ENCODE assay signal across 22 mouse cellular contexts in the genomic region with DNA sequence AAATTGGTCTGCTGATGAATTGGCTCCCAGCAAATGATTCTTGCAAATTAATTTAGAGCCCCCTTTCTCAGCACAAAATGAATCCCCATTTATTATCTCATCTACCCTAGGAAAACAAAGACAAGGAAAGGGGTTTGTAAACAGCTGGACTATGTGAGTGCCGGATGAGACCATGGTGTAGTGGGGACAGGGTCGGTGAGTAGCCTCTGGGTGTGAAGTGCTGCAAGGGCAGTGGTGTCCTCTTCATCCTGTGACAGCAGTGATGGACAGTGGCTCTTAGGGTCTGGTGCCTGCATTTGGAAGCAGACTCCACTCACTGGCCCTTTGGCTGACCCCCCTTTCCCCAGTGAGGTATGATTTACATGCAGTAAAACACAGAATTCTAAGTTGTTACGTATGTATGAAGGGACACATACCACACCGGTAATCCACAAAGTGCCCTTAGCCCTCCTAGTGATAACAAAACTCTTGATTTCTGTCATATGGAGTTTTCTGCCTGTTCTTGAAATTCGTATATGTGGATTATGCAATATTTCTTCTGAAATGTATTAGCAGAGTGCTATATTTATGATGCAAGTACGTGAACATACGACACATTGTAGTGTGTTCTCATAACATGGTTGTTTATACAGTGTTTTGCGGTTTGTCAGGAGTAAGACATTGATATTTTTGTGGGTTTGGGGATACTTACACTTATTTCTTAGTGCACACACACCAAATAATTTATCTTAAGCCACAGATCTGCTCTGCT. TPM values are rescaled to one million over a fixed set of nuclear protein-coding genes. Genes with fewer than 3 reads are reported as not detected.
DNase-seq lines count a peak whose midpoint lies in the region; ATAC-seq lines count a peak whose summit lies in the region.
"Had no signal": no experiment of that assay in that cellular context is flagged by ENCODE, and none has a peak within 500 bp of the region (broad histone marks: within the 10 kb centered on the region; RNA-seq: fewer than 3 reads in every experiment).

No protein-coding gene starts in this region.

- no peak for DNase-seq in hindbrain, embryonic 11.5 days (ENCODE audit: low spot score)
- DNase-seq in lung, adult 18-20 months: no peak
- no peak for DNase-seq in hindbrain, embryonic 14.5 days (ENCODE audit: low spot score)
- no peak for DNase-seq in adrenal gland, postnatal 36 days
- DNase-seq in layer of hippocampus, postnatal 10 days (ENCODE audit: low spot score in 2 of 2): no peak
- DNase-seq: adrenal gland, postnatal 25 days; cerebellum, adult 11-12 months; cerebellum, postnatal 25 days; gastrocnemius, adult 2 months; heart, postnatal 10 days; kidney, adult 18-20 months; thymus, postnatal 25 days had no signal

- H3K9me3 ChIP-seq in hindbrain, embryonic 11.5 days (ENCODE audit: control insufficient read depth, low read length): no peaks in the 10 kb centered on the region
- no peaks in the 10 kb centered on the region for H3K9me3 ChIP-seq in hindbrain, embryonic 16.5 days (ENCODE audit: control insufficient read depth, low read length)
- no peaks in the 10 kb centered on the region for H3K9me3 ChIP-seq in lung, embryonic 16.5 days (ENCODE audit: control insufficient read depth, low read length)
- no peaks in the 10 kb centered on the region for H3K9me3 ChIP-seq in hindbrain, embryonic 14.5 days (ENCODE audit: control insufficient read depth, low read length)
- no peaks in the 10 kb centered on the region for H3K9me3 ChIP-seq in midbrain, embryonic 15.5 days
- H3K9me3 ChIP-seq: embryonic facial prominence, embryonic 15.5 days; forebrain, embryonic 10.5 days; G1E; limb, embryonic 12.5 days; lung, embryonic 15.5 days had no signal

- H3K4me3 ChIP-seq in hindbrain, embryonic 11.5 days (ENCODE audit: low read depth, low read length): no peak overlapping the region
- H3K4me3 ChIP-seq in hindbrain, embryonic 16.5 days (ENCODE audit: low read length): no peak overlapping the region
- H3K4me3 ChIP-seq in lung, embryonic 16.5 days (ENCODE audit: low read length): no peak overlapping the region
- H3K4me3 ChIP-seq in hindbrain, embryonic 14.5 days (replicated peaks; ENCODE audit: low read length): no peak overlapping the region
- H3K4me3 ChIP-seq in midbrain, embryonic 15.5 days: no peak overlapping the region
- H3K4me3 ChIP-seq: embryonic facial prominence, embryonic 15.5 days; forebrain, embryonic 10.5 days; gastrocnemius, adult 2 months; limb, embryonic 12.5 days; lung, embryonic 15.5 days had no signal

- H3K9ac ChIP-seq in hindbrain, embryonic 11.5 days (ENCODE audit: low read depth, low read length): no peak overlapping the region
- H3K9ac ChIP-seq in hindbrain, embryonic 16.5 days (ENCODE audit: low read depth, low read length): no peak overlapping the region
- H3K9ac ChIP-seq in lung, embryonic 16.5 days (ENCODE audit: low read length): no peak overlapping the region
- H3K9ac ChIP-seq in hindbrain, embryonic 14.5 days: no peak overlapping the region
- no peak overlapping the region for H3K9ac ChIP-seq in midbrain, embryonic 15.5 days
- H3K9ac ChIP-seq: embryonic facial prominence, embryonic 15.5 days; limb, embryonic 12.5 days; lung, embryonic 15.5 days had no signal

- no peaks in the 10 kb centered on the region for H3K27me3 ChIP-seq in hindbrain, embryonic 11.5 days (ENCODE audit: control insufficient read depth, insufficient read depth, low read length)
- H3K27me3 ChIP-seq in hindbrain, embryonic 16.5 days (replicated peaks; ENCODE audit: control insufficient read depth, insufficient read depth, low read length): no peaks in the 10 kb centered on the region
- no peaks in the 10 kb centered on the region for H3K27me3 ChIP-seq in lung, embryonic 16.5 days (ENCODE audit: control insufficient read depth, insufficient read depth, low read depth, low read length)
- no peaks in the 10 kb centered on the region for H3K27me3 ChIP-seq in hindbrain, embryonic 14.5 days (ENCODE audit: control insufficient read depth, insufficient read depth, low read length)
- H3K27me3 ChIP-seq in midbrain, embryonic 15.5 days (replicated peaks): no peaks in the 10 kb centered on the region
- H3K27me3 ChIP-seq: embryonic facial prominence, embryonic 15.5 days; limb, embryonic 12.5 days; lung, embryonic 15.5 days had no signal

- no peak overlapping the region for H3K4me2 ChIP-seq in hindbrain, embryonic 11.5 days (replicated peaks; ENCODE audit: low read depth, low read length)
- no peak overlapping the region for H3K4me2 ChIP-seq in hindbrain, embryonic 16.5 days (ENCODE audit: low read length)
- H3K4me2 ChIP-seq in lung, embryonic 16.5 days (ENCODE audit: low read depth, low read length): no peak overlapping the region
- no peak overlapping the region for H3K4me2 ChIP-seq in hindbrain, embryonic 14.5 days (replicated peaks)
- H3K4me2 ChIP-seq in midbrain, embryonic 15.5 days: no peak overlapping the region
- H3K4me2 ChIP-seq: embryonic facial prominence, embryonic 15.5 days; heart, embryonic 11.5 days; limb, embryonic 12.5 days; lung, embryonic 15.5 days had no signal

- no peaks in the 10 kb centered on the region for H3K4me1 ChIP-seq in hindbrain, embryonic 11.5 days (replicated peaks; ENCODE audit: control insufficient read depth, insufficient read depth, low read length)
- H3K4me1 ChIP-seq in hindbrain, embryonic 16.5 days (ENCODE audit: control insufficient read depth, insufficient read depth, low read depth, low read length): no peaks in the 10 kb centered on the region; the same call in 1 of the 2 replicates
- peaks cover 10% of the 10 kb centered on the region for H3K4me1 ChIP-seq in lung, embryonic 16.5 days (replicated peaks; ENCODE audit: control insufficient read depth, insufficient read depth, low read length)
- peaks cover 13% of the 10 kb centered on the region for H3K4me1 ChIP-seq in hindbrain, embryonic 14.5 days (replicated peaks; ENCODE audit: control insufficient read depth, insufficient read depth, low read length)
- H3K4me1 ChIP-seq in midbrain, embryonic 15.5 days: peaks cover 5% of the 10 kb centered on the region; the same call in 1 of the 2 replicates
- H3K4me1 ChIP-seq: embryonic facial prominence, embryonic 15.5 days; limb, embryonic 12.5 days had no signal

- H3K27ac ChIP-seq in hindbrain, embryonic 11.5 days (ENCODE audit: low read depth, low read length): no peak overlapping the region
- no peak overlapping the region for H3K27ac ChIP-seq in hindbrain, embryonic 16.5 days (ENCODE audit: low read depth, low read length)
- no peak overlapping the region for H3K27ac ChIP-seq in lung, embryonic 16.5 days (ENCODE audit: low read length)
- 0 out of 2 replicates have a peak overlapping the region, but pooled peaks have one; percentile 14 for H3K27ac ChIP-seq in hindbrain, embryonic 14.5 days
- peak overlapping the region; percentile 55; the same call in 1 of the 2 replicates for H3K27ac ChIP-seq in midbrain, embryonic 15.5 days
- H3K27ac ChIP-seq: embryonic facial prominence, embryonic 15.5 days; forebrain, embryonic 10.5 days; gastrocnemius, adult 2 months; kidney, postnatal 0 days; limb, embryonic 12.5 days; lung, embryonic 15.5 days had no signal

- ATAC-seq in hindbrain, embryonic 11.5 days (ENCODE audit: low FRiP score): 0 out of 2 replicates have a peak, but pooled peaks have one; percentile 43
- ATAC-seq in hindbrain, embryonic 16.5 days: no peak
- ATAC-seq in lung, embryonic 16.5 days (ENCODE audit: low read depth): peak; percentile 41; the same call in 1 of the 2 replicates
- ATAC-seq in hindbrain, embryonic 14.5 days (ENCODE audit: low FRiP score): no peak
- ATAC-seq in midbrain, embryonic 15.5 days (replicated peaks): peak; percentile 64; the same call in 1 of the 2 replicates

- 77% methylated on average over 8 of the region's 8 CpGs for WGBS in hindbrain, embryonic 11.5 days
- WGBS in hindbrain, embryonic 16.5 days: 73% methylated on average over 8 of the region's 8 CpGs
- 44% methylated on average over 8 of the region's 8 CpGs for WGBS in lung, embryonic 16.5 days
- WGBS in hindbrain, embryonic 14.5 days: 68% methylated on average over 8 of the region's 8 CpGs
- 74% methylated on average over 8 of the region's 8 CpGs for WGBS in midbrain, embryonic 15.5 days

- no peaks in the 10 kb centered on the region for H3K36me3 ChIP-seq in hindbrain, embryonic 11.5 days (ENCODE audit: control insufficient read depth, insufficient read depth, low read length)
- no peaks in the 10 kb centered on the region for H3K36me3 ChIP-seq in hindbrain, embryonic 16.5 days (ENCODE audit: control insufficient read depth, insufficient read depth, low read length)
- no peaks in the 10 kb centered on the region for H3K36me3 ChIP-seq in lung, embryonic 16.5 days (ENCODE audit: control insufficient read depth, insufficient read depth, low read length)
- H3K36me3 ChIP-seq in hindbrain, embryonic 14.5 days (replicated peaks; ENCODE audit: control insufficient read depth, insufficient read depth): no peaks in the 10 kb centered on the region
- no peaks in the 10 kb centered on the region for H3K36me3 ChIP-seq in midbrain, embryonic 15.5 days (replicated peaks)
- H3K36me3 ChIP-seq: embryonic facial prominence, embryonic 15.5 days; forebrain, embryonic 10.5 days; limb, embryonic 12.5 days; lung, embryonic 15.5 days had no signal

RNA-seq across cellular contexts. Expression of a gene that starts 49.1 kb away (rescaled TPM):
- 56.6 and 58.0 TPM in 2 replicates for polyA plus RNA-seq in hindbrain, embryonic 11.5 days (2014; fragmentation: Nextera tagmentation; extraction: Ambion mirVana)
- polyA plus RNA-seq in hindbrain, embryonic 16.5 days (2015; fragmentation: Nextera tagmentation; extraction: Ambion mirVana): 37.3 and 43.2 TPM in 2 replicates
- 20.9 and 21.1 TPM in 2 replicates for polyA plus RNA-seq in lung, embryonic 16.5 days (2015; fragmentation: Nextera tagmentation; extraction: Ambion mirVana)
- 54.7 and 59.9 TPM in 2 replicates for polyA plus RNA-seq in hindbrain, embryonic 14.5 days (2014; fragmentation: Nextera tagmentation; extraction: Ambion mirVana)
- polyA plus RNA-seq in midbrain, embryonic 15.5 days (2015; fragmentation: Nextera tagmentation; extraction: Ambion mirVana): 59.7 and 60.1 TPM in 2 replicates
- total RNA-seq in adrenal gland, postnatal 36 days (2021): 10 to 100 TPM; 14.5 to 16.6 TPM
- 10 to 100 TPM; 10.1 TPM for total RNA-seq in layer of hippocampus, postnatal 10 days (2021)

Comparison
In these comparisons a context has a peak if more than half of its experiments do, and no peak if none do; other contexts are left out.
1. ATAC-seq: peak in hindbrain, embryonic 11.5 days (single experiment), lung, embryonic 16.5 days (single experiment) and midbrain, embryonic 15.5 days (single experiment); none in hindbrain, embryonic 16.5 days (single experiment) and hindbrain, embryonic 14.5 days (single experiment).
2. H3K27ac ChIP-seq: peak in hindbrain, embryonic 14.5 days (single experiment) and midbrain, embryonic 15.5 days (single experiment); none in hindbrain, embryonic 11.5 days (single experiment), hindbrain, embryonic 16.5 days (single experiment) and lung, embryonic 16.5 days (single experiment).